ENCODE assay signal across 21 mouse cellular contexts in genomic region chr5:96986850-96987249, GRCm38 (mm10). TPM values are rescaled to one million over a fixed set of nuclear protein-coding genes. Genes with fewer than 3 reads are reported as not detected.
DNase-seq lines count a peak whose midpoint lies in the region; ATAC-seq and TF ChIP-seq lines count a peak whose summit lies in the region.
"Had no signal": no experiment of that assay in that cellular context is flagged by ENCODE, and none has a peak within 500 bp of the region (broad histone marks: within the 10 kb centered on the region; RNA-seq: fewer than 3 reads in every experiment).

No protein-coding gene starts in this region.

- no peak for TF ChIP-seq EP300 in liver, embryonic 14.5 days (IDR thresholded peaks at IDR 0.05; ENCODE audit: low read depth)
- TF ChIP-seq EP300 in liver, postnatal 0 days (IDR thresholded peaks at IDR 0.05; ENCODE audit: low read depth), result no peak

- H3K4me1 ChIP-seq in liver, embryonic 12.5 days, result peaks cover 65% of the 10 kb centered on the region
- peaks cover 42 to 50% of the 10 kb centered on the region in 2 experiments for H3K4me1 ChIP-seq in liver, embryonic 14.5 days (replicated peaks; ENCODE audit: control insufficient read depth in 2 of 2, insufficient read depth in 2 of 2, low read length in 1 of 2)
- H3K4me1 ChIP-seq in liver, postnatal 0 days (ENCODE audit: insufficient read depth), result peaks cover 25% of the 10 kb centered on the region
- H3K4me1 ChIP-seq in liver, embryonic 15.5 days (replicated peaks), result peaks cover 57% of the 10 kb centered on the region
- peaks cover 19% of the 10 kb centered on the region for H3K4me1 ChIP-seq in liver, embryonic 16.5 days (ENCODE audit: control insufficient read depth, low read depth, low read length)
- H3K4me1 ChIP-seq: forebrain, embryonic 13.5 days; forebrain, embryonic 15.5 days had no signal

- H3K27ac ChIP-seq in liver, embryonic 12.5 days, result peak overlapping the region; percentile 71
- peak overlapping the region; percentile 36 for H3K27ac ChIP-seq in liver, embryonic 14.5 days
- no peak overlapping the region for H3K27ac ChIP-seq in liver, postnatal 0 days (ENCODE audit: low read depth)
- H3K27ac ChIP-seq in liver, embryonic 15.5 days (replicated peaks), result peak overlapping the region; percentile 51
- peak overlapping the region; percentile 10; the same call in 1 of the 2 replicates for H3K27ac ChIP-seq in liver, embryonic 16.5 days (ENCODE audit: low read length)
- H3K27ac ChIP-seq: embryonic facial prominence, embryonic 13.5 days; embryonic facial prominence, embryonic 15.5 days; forebrain, embryonic 13.5 days; forebrain, embryonic 15.5 days had no signal

- no peak for ATAC-seq in liver, embryonic 12.5 days
- ATAC-seq in liver, embryonic 14.5 days (ENCODE audit: insufficient read depth), result no peak
- no peak for ATAC-seq in liver, postnatal 0 days
- no peak for ATAC-seq in liver, embryonic 15.5 days (ENCODE audit: insufficient read depth)
- no peak for ATAC-seq in liver, embryonic 16.5 days (ENCODE audit: low read depth)
- ATAC-seq: forebrain, embryonic 13.5 days; forebrain, embryonic 15.5 days had no signal

- no peaks in the 10 kb centered on the region for H3K36me3 ChIP-seq in liver, embryonic 12.5 days
- no peaks in the 10 kb centered on the region for H3K36me3 ChIP-seq in liver, embryonic 14.5 days (replicated peaks; ENCODE audit: control insufficient read depth, insufficient read depth, low read depth)
- H3K36me3 ChIP-seq in liver, postnatal 0 days (replicated peaks; ENCODE audit: insufficient read depth, low read length), result no peaks in the 10 kb centered on the region
- no peaks in the 10 kb centered on the region for H3K36me3 ChIP-seq in liver, embryonic 15.5 days (replicated peaks)
- no peaks in the 10 kb centered on the region for H3K36me3 ChIP-seq in liver, embryonic 16.5 days (ENCODE audit: control insufficient read depth, insufficient read depth)
- H3K36me3 ChIP-seq: embryonic facial prominence, embryonic 13.5 days; embryonic facial prominence, embryonic 15.5 days; forebrain, embryonic 15.5 days had no signal

- TF ChIP-seq CTCF in liver, embryonic 14.5 days (IDR thresholded peaks at IDR 0.05; ENCODE audit: low read depth), result no peak
- no peak for TF ChIP-seq CTCF in liver, postnatal 0 days (IDR thresholded peaks at IDR 0.05; ENCODE audit: low read depth)

- no peak overlapping the region for H3K4me2 ChIP-seq in liver, embryonic 12.5 days
- H3K4me2 ChIP-seq in liver, embryonic 14.5 days (ENCODE audit: low read depth), result no peak overlapping the region
- H3K4me2 ChIP-seq in liver, postnatal 0 days (ENCODE audit: low read depth, low read length), result no peak overlapping the region
- H3K4me2 ChIP-seq in liver, embryonic 15.5 days, result no peak overlapping the region
- no peak overlapping the region for H3K4me2 ChIP-seq in liver, embryonic 16.5 days (ENCODE audit: low read depth, low read length)
- H3K4me2 ChIP-seq: embryonic facial prominence, embryonic 13.5 days; embryonic facial prominence, embryonic 15.5 days; forebrain, embryonic 13.5 days; forebrain, embryonic 15.5 days had no signal

- H3K9ac ChIP-seq in liver, embryonic 12.5 days, result no peak overlapping the region
- no peak overlapping the region for H3K9ac ChIP-seq in liver, embryonic 14.5 days (replicated peaks)
- no peak overlapping the region for H3K9ac ChIP-seq in liver, postnatal 0 days (replicated peaks)
- H3K9ac ChIP-seq in liver, embryonic 15.5 days, result no peak overlapping the region
- H3K9ac ChIP-seq in liver, embryonic 16.5 days (ENCODE audit: low read depth, low read length), result no peak overlapping the region
- H3K9ac ChIP-seq: embryonic facial prominence, embryonic 13.5 days; embryonic facial prominence, embryonic 15.5 days; forebrain, embryonic 13.5 days; forebrain, embryonic 15.5 days had no signal

- DNase-seq in liver, result no peak
- DNase-seq in liver, embryonic 14.5 days (ENCODE audit: low read depth in 3 of 3, low spot score in 3 of 3), result no peak
- DNase-seq in liver, postnatal 0 days, result no peak
- DNase-seq in layer of hippocampus, adult 9-10 months (ENCODE audit: low spot score), result no peak
- DNase-seq: adrenal gland, adult 2 months; adrenal gland, postnatal 10 days; adrenal gland, postnatal 25 days; cerebellum, adult 11 months; cerebellum, adult 18-20 months; cerebellum, adult 8-10 months; cerebellum, adult 9-11 months; cerebellum, postnatal 14 days; cerebellum, postnatal 36 days; embryo, embryonic 11 days had no signal

- H3K9me3 ChIP-seq in liver, embryonic 12.5 days (replicated peaks), result no peaks in the 10 kb centered on the region
- H3K9me3 ChIP-seq in liver, embryonic 14.5 days (ENCODE audit: control insufficient read depth, low read length), result no peaks in the 10 kb centered on the region
- H3K9me3 ChIP-seq in liver, postnatal 0 days (ENCODE audit: low read length), result no peaks in the 10 kb centered on the region
- no peaks in the 10 kb centered on the region for H3K9me3 ChIP-seq in liver, embryonic 15.5 days (replicated peaks)
- no peaks in the 10 kb centered on the region for H3K9me3 ChIP-seq in liver, embryonic 16.5 days (replicated peaks; ENCODE audit: control insufficient read depth, low read length)
- H3K9me3 ChIP-seq: embryonic facial prominence, embryonic 13.5 days; embryonic facial prominence, embryonic 15.5 days; forebrain, embryonic 13.5 days; forebrain, embryonic 15.5 days had no signal

- 88% methylated on average over 3 of the region's 3 CpGs for WGBS in liver, embryonic 12.5 days (ENCODE audit: insufficient replicate concordance)
- WGBS in liver, embryonic 14.5 days (ENCODE audit: insufficient replicate concordance), result 90% methylated on average over 3 of the region's 3 CpGs
- 92% methylated on average over 3 of the region's 3 CpGs for WGBS in liver, postnatal 0 days (ENCODE audit: insufficient replicate concordance)
- 85% methylated on average over 3 of the region's 3 CpGs for WGBS in liver, embryonic 15.5 days (ENCODE audit: insufficient replicate concordance)
- 86% methylated on average over 3 of the region's 3 CpGs for WGBS in liver, embryonic 16.5 days (ENCODE audit: insufficient replicate concordance)

- H3K27me3 ChIP-seq in liver, embryonic 12.5 days (replicated peaks), result no peaks in the 10 kb centered on the region
- H3K27me3 ChIP-seq in liver, embryonic 14.5 days (ENCODE audit: control insufficient read depth, insufficient read depth, low read length), result no peaks in the 10 kb centered on the region
- no peaks in the 10 kb centered on the region for H3K27me3 ChIP-seq in liver, postnatal 0 days (ENCODE audit: insufficient read depth, low read length)
- H3K27me3 ChIP-seq in liver, embryonic 15.5 days, result peaks cover 1% of the 10 kb centered on the region; the same call in 1 of the 2 replicates
- H3K27me3 ChIP-seq in liver, embryonic 16.5 days (ENCODE audit: control insufficient read depth, insufficient read depth, low read depth, low read length), result peaks cover 3% of the 10 kb centered on the region; the same call in 1 of the 2 replicates
- H3K27me3 ChIP-seq: embryonic facial prominence, embryonic 13.5 days; embryonic facial prominence, embryonic 15.5 days; forebrain, embryonic 13.5 days; forebrain, embryonic 15.5 days had no signal

- no peak overlapping the region for H3K4me3 ChIP-seq in liver, embryonic 12.5 days
- no peak overlapping the region for H3K4me3 ChIP-seq in liver, embryonic 14.5 days (ENCODE audit: insufficient read depth in 1 of 2, low read depth in 2 of 2, low read length in 2 of 2)
- no peak overlapping the region for H3K4me3 ChIP-seq in liver, postnatal 0 days (ENCODE audit: low read depth, low read length)
- H3K4me3 ChIP-seq in liver, embryonic 15.5 days (replicated peaks), result no peak overlapping the region
- H3K4me3 ChIP-seq in liver, embryonic 16.5 days (ENCODE audit: low read depth, low read length), result no peak overlapping the region
- H3K4me3 ChIP-seq: embryonic facial prominence, embryonic 13.5 days; embryonic facial prominence, embryonic 15.5 days; forebrain, embryonic 13.5 days; forebrain, embryonic 15.5 days had no signal

RNA-seq across cellular contexts. Expression of gene Bmp2k, which starts 10.6 kb away (rescaled TPM):
- 57.2 and 59.8 TPM in 2 replicates for polyA plus RNA-seq in liver, embryonic 12.5 days (2016; fragmentation: Nextera tagmentation; extraction: Ambion mirVana)
- polyA plus RNA-seq in liver, embryonic 14.5 days (2012; rRNA removed), result 10.6 and 14.0 TPM in 2 replicates
- 30.2 and 34.3 TPM in 2 replicates for polyA plus RNA-seq in liver, embryonic 14.5 days (2014; fragmentation: Nextera tagmentation; extraction: Ambion mirVana)
- 13.6 and 15.2 TPM in 2 replicates for polyA plus RNA-seq in liver, postnatal 0 days (2015; fragmentation: Nextera tagmentation; extraction: Ambion mirVana)
- 31.1 and 31.3 TPM in 2 replicates for polyA plus RNA-seq in liver, embryonic 15.5 days (2015; fragmentation: Nextera tagmentation; extraction: Ambion mirVana)
- 25.9 and 26.5 TPM in 2 replicates for polyA plus RNA-seq in liver, embryonic 16.5 days (2015; fragmentation: Nextera tagmentation; extraction: Ambion mirVana)
